Mouse (Mus musculus): ENCODE data around the gene Tex2. TPM values are rescaled to one million over a fixed set of nuclear protein-coding genes. Genes with fewer than 3 reads are reported as not detected.

Gene Tex2
- total RNA-seq, 2 experiments from 2014 or later: 38.4 to 40.0 TPM

DNA sequence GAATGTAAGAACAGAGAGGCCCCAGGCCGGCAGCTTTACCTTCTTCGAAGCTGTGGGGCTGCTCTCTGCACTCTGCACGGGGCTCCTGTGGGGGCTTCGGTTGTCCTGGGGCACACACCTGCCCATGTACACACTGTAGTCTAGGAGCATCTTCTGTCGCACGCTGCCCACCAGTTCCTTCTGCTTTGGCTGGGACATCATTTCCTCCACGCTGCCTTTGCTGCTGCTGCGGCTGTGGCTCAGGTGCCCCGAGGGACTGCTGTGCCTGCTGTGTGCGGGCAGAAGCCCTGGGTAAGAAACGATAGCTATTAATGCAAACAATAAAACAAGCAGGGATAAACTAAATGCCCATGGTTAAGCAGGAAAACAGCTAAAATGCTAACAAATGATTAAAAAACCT is 69.1 kb downstream of the Tex2 start:
- DNase-seq: no peak

DNA sequence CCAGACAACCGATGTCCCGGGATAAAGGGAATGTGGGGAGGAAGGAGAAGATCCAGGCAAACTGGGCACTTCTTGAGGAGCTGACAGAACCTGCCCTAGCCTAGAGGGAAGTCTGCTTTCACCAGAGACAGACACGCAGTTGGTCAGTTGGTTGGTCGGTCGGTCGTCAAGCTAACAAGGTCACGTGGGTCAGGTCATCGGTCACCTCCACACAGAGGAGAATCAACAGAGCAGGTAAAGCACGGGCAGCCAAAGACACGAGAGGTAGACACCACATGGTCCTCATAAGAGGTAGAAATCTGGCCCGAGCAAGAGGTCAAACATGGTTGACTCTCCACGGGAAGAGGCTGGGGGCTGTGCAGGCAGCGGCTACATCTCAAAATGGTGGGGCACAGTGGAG is 70.2 kb downstream of the Tex2 start:
- DNase-seq: no peak

DNA sequence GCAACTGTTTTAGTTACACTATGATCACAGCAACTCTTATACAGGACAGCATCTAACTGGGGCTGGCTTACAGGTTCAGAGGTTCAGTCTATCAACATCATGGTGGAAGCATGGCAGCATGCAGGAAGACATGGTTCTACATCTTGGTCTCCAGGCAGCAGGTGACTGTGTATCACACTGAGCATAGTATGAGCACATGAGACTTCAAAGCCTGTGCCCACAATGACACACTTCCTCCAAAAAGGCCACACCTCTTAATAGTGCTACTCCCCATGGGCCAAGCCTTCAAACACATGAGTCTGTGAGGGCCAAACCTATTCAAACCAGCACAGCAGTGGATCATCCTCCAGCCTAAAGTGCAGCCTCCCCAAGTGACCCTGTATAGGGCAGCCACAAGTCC is 70.8 kb downstream of the Tex2 start:
- DNase-seq: no peak

DNA sequence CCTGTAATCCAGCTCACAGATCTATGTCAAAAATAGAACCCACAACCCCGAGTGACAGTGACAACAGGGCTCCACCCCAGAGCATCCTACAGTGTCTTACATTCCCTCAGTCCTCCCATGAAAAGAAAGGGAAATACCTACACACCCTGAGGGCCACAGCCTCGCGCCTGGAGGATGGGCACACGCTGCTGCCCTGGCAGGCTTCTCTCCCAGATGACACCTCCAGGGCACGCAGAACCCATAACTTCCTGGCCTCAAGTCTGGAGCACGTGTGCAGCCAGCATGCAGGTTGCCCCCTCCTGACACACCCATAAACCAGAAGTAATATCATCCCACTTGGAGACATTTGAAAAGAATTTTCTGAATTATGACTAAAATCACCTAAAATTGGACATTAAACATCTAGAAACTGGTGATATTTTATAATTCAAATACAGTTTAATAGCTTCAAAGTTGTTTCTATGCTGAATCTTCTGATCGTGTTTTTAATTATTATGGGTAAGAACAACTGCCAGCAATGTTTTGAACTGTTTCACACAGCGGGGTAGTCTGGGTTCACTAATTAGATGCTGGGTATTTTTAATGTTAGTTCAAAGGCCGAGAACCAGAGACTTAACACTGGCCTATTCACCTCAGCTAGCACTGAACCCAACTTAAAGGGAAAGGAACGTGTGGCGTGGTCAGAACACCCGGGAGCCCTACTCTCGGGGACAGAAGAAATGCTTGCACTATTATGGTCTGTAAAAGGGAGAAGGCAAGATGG is 72.5 kb downstream of the Tex2 start:
- no peak for DNase-seq

DNA sequence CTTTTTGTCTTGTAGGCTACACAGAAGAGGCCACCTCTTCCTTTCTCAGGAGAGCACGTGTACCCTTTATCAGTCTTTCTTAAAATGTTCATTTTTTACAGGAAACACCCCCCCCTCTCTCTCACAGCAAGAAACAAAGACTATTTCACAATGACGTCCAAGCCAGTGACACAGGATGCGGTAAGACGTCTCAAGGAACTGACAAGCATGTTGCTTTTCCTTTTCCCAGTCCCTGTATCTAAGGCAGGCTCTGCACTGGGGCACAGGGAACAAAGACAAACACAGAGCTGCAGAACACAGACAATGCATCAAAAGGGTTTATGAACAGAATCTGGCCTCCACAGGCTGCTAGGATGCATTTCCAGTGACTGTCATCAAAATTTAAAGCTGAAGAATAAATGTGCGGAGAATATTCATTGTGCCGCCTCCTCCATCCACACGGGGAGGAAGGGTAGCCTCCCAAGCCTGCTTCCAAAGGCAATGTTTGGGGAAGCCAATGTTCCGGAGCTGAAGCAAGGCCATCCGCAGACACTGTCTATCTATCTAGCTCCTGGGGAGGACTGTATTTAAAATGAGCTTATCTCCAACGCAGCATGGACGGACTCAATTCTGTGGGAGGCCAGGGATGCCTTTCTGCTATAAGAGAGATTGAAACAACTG is 76.8 kb downstream of the Tex2 start:
- DNase-seq: no peak

DNA sequence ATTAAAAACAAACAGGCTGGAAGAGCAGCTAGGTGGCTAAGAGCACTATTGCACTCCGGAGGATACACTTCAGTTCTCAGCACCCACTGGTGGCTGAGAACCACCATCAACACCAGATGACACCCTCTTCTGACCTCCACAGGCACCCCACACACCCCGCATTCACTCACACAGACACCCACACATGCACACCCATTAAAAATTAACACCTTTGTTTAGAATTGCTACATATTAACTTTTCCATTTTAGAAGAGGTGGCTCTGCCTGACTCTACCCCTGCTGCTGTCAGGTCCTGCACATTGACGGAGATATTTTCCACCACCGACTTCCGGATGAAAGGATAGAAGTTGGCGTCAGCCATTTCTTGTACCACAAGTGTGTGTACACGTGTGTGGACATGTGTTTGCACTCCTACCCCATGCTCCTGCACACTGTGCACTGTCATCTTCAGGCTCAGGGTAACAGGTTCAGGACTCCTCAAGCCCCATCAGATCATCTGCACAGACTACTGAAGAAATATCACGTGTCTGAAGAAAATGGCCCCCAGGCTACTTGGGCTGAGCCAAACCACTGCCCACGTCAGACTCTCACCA is 77.5 kb downstream of the Tex2 start:
- DNase-seq: no peak

DNA sequence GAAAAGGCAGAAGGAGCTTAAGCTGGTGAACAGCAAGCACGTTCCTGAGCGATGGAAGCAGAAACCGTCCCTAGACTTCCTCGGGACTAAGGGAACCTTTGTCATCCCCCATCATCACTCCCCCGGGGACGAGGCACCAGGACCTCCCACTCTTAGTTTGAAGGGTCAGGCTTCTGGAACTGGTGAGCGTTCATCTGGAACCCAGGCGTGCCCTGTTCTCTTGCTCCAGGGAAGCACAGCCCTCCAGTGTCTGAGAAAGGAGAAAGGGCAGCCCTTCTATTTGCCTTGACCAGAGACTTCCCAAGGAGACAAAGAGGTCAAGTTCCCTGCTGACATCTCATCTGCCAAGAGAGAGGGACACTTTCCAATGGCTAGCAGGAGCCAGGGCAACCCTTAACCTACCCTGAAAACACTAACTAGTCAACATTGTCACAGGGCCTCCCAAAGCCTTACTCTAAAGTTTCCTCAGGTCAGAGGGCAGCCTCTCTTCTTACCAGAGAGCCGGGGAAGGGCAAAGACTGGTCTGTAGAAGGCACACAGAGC is 80.9 kb downstream of the Tex2 start:
- no peak for DNase-seq

DNA sequence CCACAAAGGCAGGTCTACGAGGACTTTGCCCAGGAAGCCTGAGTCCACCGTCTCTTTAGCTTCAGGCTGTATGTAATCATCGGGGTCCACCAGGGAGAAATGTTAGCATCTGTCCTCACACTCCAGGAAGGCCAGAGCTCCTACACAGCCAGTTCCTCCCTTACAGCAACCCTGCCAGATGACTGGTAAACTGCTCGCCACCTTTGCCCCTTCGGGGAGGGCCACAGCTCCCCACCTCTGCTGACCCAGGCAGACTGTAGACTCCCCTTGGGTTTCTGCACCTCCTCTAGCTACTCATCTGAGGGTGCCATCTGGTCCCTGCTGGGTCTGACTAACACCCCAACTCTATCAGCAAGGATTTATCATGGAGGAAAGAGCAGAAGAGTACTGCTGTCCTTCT is 83.4 kb downstream of the Tex2 start:
- no peak for DNase-seq

DNA sequence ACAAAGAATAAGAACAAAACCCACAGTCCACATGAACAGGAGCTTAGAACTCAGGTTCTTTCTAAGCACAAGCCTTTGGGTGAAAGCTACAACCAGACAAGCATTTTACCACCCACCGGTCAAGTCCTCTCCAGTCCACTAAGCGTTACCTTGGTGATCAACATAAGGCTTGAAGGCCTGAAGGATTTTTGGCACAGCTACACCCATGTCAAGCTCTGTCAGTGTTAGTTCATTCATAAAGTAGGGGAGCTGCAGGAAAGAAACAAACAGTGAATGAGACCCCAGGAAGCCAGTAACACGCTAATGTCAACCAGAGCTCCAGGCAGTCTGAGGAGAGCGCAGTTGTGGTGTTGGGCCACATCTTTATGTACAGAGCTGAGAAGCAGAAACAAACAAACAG is 84.1 kb downstream of the Tex2 start:
- DNase-seq: no peak

DNA sequence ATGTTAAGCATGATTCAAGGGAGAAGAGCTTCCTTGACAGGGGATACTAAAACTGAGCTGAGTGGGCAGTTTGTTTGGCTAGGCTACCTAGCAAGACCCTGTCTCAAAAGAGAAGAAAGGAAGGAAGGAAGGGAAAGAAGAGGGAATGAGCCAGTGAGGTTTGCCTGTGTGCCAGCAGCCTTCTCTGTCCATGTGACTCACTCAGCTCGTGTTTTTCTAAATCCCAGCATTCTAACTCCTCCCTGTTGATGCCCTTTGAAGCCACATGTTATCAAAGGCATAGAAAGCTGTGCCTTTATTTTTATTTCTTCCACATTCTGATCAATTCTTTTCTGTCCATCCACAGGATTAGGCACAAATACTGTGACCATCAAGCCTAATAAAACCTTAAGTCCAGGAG is 85.3 kb downstream of the Tex2 start:
- DNase-seq: no peak

DNA sequence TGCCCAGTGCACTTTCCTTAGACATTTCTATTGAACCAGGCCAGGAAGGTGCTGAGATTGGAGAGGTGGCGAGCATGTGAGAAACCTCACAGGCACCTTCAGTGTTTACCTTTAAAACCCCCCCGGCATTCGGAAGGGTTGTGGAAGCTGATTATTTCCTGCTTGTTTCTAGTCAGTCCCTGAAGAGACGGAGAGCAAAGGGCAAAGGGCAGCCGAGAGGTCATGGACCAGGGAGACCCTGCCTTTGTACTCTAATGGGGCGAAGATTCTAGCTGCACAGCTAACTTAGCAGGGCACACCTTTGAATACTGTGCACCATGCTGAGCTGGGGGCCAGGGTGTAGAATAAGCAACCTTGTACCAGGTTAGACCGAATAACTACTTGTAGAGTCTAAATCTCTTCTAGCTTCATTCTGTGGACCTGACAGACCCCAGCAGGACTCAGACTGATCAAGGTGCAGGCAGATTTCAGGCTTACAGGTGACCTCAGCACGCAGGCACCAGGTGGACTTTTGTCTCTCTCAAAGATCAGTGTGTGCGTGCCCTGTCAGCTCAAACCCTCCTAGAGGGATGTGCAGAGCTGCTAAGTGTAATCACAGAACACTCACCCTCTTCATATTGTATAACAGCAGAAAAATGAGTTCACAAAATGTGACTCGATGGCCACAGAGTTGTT is 85.9 kb downstream of the Tex2 start:
- DNase-seq: no peak

DNA sequence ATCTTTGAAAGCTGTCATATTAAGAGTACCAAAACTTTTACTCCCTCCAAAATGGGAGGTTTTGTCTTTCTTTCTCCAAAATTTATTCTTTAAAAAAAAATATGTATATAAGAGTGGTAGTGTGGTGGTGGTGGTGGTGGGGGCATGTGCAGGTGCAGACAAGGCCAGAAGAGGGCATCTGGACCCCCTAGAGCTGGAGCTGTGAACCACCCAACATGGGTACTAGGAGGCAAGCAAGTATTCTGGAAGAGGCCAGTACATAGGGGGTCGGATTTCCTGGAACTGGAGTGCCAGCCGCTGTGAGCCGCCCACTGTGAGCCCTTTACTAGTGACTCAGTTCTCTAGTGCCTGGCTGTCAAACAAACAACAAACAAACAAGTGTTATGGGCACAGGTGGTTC is 90.7 kb downstream of the Tex2 start:
- no peak for DNase-seq

DNA sequence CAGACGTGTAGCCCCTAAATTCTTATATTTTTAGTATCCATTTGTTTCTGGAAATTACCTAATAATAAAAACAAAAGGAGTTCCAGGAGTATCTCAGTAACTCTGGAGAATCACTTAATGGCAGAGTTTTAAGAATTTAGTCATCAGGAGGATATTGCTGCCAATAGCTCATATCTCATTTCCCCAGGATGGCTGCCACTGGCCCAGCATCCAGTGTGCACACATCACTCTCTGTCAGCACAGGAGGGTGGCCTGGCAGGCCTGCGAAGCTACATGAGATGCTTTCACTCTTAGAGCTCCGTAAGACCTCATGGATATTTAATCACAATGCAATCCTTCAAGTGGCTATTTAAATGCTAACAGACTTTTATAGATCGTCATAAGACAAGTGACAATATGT is 91.6 kb downstream of the Tex2 start:
- no peak for DNase-seq

DNA sequence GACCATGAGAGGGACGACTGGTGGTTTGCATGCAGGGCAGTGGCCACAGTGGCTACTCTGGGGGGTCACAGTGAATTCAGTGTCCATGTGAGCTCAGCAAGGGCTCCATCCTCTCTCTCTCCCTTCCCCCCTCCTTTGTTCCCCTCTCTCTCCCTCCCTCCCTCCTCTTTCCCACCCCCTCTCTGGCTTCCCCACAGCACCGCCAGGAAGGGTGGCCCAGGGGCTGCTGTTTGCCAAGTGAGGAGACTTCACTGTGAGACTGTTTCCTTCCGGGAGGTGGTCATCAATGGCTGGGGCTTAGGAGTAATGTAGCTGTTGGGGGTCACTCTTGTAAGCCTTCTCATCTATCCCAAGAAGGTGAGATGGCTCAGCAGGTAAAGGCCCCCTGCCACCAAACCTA is 92.8 kb downstream of the Tex2 start:
- DNase-seq: no peak

DNA sequence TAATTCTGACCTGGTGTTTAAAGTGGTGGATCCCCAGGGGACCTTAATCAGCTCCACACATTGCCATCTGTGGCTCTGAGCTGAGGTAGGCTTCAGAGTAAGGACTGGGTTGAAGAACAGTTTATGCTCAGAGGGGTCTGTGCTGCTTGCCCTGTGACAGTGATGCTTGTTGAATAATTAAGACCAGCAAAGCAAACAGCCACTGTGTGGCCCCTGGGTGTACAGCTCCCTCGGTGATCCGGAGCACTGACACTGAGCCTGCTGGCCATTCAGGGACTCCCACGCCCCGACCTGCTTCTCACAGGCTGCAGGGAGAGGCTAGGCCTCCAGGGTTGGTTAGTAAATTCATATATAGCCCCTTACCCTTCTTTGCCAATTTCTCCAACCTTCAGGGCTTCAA is 93.7 kb downstream of the Tex2 start:
- no peak for DNase-seq

DNA sequence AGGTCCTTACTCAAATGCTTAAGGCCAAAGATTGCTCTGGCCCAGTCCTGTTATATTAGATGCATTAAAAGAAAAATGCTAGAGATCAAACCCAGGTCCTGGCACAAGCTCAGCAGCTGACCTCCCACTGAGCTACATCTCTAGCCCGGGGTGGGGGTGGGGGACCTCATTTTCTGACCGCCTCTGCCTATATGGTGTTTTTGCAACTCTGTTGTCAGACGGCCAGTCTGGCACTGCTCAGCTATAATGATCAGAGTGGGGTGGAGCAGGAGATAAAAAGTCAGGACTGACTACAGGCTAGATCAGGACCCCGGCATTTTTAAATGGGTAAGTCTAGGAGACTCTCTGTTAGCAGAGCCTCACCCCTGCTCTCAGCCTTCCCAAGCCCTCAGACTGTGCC is 94.8 kb downstream of the Tex2 start:
- DNase-seq: no peak

DNA sequence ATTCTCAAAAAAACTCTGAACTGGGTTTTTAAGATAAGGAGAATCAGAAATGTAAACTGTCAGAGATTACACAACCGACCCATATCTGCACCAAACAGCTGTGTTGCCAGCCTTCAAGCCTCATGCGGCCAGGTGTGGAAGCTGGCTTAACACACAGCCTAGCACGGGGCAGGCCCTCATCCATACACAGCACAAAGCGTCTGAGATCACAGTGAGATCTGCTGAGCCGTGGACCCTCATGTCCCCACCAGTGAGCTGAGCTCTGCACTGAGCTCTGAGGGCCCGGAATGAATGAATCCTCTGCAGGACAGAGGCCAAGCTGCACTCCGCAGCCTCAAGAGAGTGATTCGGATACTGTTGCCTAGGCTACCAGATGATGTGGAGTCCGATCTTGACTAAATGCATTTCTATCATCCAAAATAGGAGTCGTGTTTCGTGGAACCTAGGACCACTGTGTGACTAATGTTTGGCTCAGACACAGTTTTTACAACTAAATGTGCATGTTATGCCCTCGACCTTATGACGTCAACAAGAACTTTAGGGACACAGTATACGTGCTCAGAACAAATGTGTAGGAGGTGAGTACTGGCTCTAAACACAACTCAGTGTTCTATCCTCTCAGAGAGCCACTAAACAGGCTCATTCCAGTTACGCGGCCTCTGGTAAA is 98.0 kb downstream of the Tex2 start:
- DNase-seq: no peak

DNA sequence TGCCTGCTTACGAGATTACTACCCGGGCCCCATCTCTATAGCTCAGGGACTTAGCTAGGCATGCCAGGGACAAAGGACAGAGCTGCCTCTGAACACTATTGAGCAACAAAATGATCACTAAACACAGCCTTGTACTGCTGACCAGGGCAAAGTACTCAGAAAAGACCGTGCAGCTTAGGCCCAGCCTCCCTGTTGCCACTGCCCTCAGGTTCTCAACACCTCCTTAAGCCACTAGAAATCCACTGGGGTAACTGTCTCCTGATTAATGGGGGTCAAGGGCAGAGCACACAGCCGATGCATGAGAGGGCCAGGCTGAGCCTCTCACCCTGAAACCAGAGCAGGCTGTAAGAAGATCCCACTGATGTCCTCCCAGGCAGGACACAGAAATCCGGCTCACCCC is 98.8 kb downstream of the Tex2 start:
- no peak for DNase-seq

DNA sequence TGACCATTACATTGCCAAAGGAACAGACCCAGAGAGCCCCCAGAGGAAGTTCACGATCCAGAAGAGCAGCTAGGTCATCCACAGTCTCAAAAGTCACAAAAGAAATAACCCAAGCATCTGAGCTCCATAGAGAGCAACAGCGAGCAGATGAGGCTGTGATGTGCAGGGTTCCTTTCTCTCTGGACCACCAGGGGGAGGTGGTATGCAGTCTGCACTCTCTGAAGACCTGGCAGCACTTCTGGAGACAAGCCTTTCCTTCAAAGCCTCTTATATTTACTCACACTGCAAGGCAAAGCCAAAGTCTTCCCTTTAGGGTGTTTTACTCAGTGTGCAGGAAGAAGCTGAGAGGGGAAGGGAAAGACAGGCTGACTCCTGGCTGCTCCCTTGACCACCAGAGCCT is 100.1 kb downstream of the Tex2 start:
- DNase-seq: peak; percentile 74

DNA sequence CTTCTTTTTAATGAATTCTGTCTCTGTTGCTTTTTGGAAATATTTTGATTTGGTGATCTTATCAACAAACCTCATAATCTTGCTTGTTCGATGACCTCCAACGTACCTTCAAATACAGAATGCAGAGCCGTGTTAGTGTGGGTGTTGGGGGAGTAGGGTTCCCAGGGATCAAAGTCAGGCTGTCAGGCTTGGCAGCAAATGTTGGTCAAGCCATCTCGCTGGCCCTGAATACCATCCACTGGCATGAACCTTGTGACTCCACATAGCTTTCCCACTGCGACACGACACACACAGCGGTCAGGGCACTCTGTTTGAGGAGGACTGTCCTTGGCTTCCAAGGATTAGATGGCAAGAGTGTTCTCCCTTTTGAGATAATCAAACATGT is 101.2 kb downstream of the Tex2 start:
- no peak for DNase-seq

DNA sequence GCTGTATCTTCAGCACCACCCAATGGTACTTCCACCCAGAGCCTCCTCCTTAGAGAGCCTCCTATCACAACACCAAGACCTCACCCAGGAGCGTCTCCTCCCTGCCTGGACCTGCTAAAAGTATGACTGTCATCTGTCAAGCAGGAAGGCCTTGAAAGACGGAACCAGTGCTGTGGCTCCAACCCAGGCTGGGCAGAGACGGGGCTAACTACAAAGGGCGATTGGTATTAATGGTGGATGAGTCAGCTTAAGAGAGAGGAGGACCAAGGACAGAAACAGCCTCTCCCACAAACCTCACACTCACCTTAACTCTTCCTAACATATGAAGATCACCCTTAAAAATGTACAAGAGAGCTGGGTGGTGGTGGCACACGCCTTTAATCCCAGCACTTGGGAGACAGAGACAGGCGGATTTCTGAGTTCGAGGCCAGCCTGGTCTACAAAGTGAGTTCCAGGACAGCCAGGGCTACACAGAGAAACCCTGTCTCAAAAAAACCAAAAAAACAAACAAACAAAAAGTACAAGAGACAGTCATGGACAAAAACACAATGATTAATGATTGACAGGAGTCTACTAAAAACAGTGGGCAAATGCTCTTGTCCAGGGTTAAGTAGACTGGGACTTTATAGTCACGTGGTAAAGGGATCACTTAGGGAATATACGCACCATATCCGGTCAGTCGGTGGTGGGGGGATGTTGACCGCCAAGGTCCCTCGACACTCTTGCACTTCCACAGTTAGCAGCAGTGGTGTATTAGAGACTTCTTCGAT is 101.8 kb downstream of the Tex2 start:
- DNase-seq: peak; percentile 40

DNA sequence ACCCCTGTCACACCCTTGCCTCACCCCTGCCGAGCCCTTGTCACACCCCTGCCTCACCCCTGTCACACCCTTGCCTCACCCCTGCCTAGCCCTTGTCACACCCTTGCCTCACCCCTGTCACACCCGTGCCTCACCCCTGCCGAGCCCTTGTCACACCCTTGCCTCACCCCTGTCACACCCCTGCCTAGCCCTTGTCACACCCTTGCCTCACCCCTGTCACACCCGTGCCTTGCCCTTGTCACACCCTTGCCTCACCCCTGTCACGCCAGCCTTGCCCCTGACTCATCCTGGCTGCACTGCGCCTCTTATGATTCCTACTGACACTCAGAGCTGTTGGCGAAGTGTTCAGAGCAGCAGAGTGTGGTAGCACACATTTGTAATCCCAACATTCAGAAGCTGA is 105.6 kb downstream of the Tex2 start:
- DNase-seq: no peak

Measured in adrenal gland, postnatal 10 days (tissue).